Mouse (Mus musculus): ENCODE data around the gene Ttc7b.

DNA sequence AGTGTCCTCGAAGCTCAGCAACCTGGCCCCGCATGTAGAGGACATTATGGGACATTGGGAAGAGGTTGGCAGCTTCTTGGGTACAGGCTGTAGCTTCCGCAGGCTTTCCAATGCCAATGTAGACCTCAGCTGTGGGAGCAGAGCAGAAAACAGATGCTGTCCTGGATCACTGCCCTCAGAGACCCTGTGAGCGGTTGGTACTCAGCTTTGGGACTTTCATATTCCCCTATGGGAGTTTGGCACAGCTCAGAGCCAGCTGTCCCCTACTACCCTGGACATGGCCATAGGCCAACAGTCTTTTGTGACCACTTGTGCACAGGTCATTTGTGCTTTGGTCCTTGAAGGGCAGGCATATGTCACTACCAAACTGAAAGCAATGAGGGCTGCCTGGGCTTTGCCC lies 195.0 kb downstream of the Ttc7b start:
- TF ChIP-seq CTCF (IDR thresholded peaks at IDR 0.05; ENCODE audit: low read depth, low read length) (no peak), GATA1 (IDR thresholded peaks at IDR 0.05; ENCODE audit: borderline replicate concordance, low read length) (no peak), TAL1 (conservative IDR thresholded peaks at IDR 0.05; ENCODE audit: low read depth, low read length) (no peak), GATA2 (IDR thresholded peaks at IDR 0.05; ENCODE audit: borderline replicate concordance, low read depth, low read length) (no peak), POLR2AphosphoS5 (IDR thresholded peaks at IDR 0.05; ENCODE audit: insufficient replicate concordance, low read depth, low read length) (no peak)
